Mouse (Mus musculus) T-helper 17 cell (primary cell): Measurements from ENCODE around the gene Nptx2.

ENCODE experiments used
- in situ Hi-C, 2 experiments: fragments of 300-600 bp; cut with MboI, MseI; formaldehyde crosslinking; loops; 1 replicate in 1 of 2; 2 replicates in 1 of 2; pipeline ENCODE4 v1.15.1; 2025; ENCODE audit warnings: high pct_unique_total_duplicates in 2 of 2

Gene Nptx2

DNA sequence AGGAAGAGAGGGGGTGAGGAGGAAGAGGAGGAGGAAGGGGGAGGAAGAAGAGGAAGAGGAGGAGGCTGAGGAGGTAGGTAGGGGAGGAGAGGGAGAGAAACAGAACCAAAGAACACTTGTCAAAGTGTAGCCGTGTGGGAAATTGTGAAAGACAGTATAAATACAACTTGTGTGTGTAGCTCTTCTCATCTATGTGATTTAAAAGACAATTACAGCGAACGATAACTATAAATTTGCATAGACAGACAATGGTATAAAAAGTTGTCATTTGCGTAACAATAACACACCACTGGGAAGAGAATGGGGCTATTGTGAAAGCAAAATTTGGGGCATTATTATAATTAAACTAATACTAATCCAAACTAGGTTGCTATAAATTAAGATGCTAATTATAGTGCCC lies 20.0 kb downstream of the Nptx2 start:
- in situ Hi-C loops, result no loop called here

DNA sequence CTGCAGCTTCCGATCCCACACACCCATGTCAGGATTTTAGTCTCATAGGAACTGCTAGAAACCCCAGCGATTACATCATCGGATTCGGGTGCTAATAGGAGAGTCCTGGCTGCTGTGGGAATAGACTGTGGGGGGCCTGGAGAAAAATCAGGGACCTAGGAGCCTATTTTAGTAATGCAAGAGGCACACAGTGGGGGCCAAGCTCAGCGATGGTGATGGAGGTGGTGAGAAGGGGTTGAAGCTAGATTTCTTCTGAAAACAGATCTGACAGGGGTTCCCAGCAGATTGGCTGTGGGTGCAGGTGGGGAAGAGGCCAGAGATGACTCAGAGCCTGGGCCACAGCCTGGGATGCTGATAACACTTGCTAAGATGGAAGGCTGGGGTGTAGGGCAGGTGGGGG lies 39.4 kb downstream of the Nptx2 start:
- in situ Hi-C loops, result loop anchor here in 1 of 2 experiments (5.0 kb wide), 1 partner anchor 62 kb away; no protein-coding TSS in a partner anchor

- in situ Hi-C loops, result no loop called here
These were observed 45.7 kb downstream of the Nptx2 start for GRCm38 (mm10) chr5:144591248-144591880.

DNA sequence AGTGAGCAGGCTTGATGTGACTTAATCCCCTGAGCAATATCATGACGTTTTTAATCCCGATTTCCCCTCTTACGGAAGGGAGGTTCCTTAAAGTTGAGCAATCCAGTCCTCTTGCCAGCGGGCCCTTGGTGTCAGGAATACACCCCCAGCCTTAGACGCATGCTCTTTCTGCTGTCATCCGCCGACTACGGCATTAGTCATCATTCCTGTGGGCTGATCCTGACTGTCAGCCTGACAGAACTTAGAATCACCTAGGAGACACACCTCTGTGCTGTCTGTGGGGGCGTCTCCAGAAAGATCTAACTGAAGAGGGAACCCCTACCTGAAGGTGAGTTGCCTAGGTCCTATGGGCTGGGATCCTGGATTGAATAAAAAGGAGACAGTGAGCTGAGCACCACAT lies 49.1 kb downstream of the Nptx2 start:
- in situ Hi-C loops, result no loop called here
